Mouse (Mus musculus): Measurements from ENCODE around the gene Pik3ca. TPM values are rescaled to one million over a fixed set of nuclear protein-coding genes. Genes with fewer than 3 reads are reported as not detected.
A peak's percentile ranks its signal among the peaks of the same experiment; 100 is the strongest.

Pik3ca gene
- polyA plus RNA-seq (2012; fragmentation: generic; extraction: Trizol) = 8.6 TPM
- long read RNA-seq, experiment 1, partial matches to known transcripts = 1 of 7 reads
- long read RNA-seq, experiment 1, other reads (novel, unspliced or antisense) = 5 of 7 reads
- long read RNA-seq, experiment 2, partial matches to known transcripts = 9 of 13 reads
- long read RNA-seq, experiment 2, other reads (novel, unspliced or antisense) = 4 of 13 reads

GRCm38 (mm10) chr3:32397461-32398174 lies at the start of gene Pik3ca:
Gene Pik3ca (plus strand): TSS chr3:32397671.
- H3K36me3 ChIP-seq (ENCODE audit: control insufficient read depth, insufficient read depth) = no peaks in the 10 kb centered on the region
- peaks cover 53% of the 10 kb centered on the region for H3K79me2 ChIP-seq (ENCODE audit: control insufficient read depth, insufficient read depth)
- peak within 1 kb of the TSS; percentile 91 for H3ac ChIP-seq (ENCODE audit: control insufficient read depth, insufficient read length, low read depth)
- peaks cover 47% of the 10 kb centered on the region for H3K79me3 ChIP-seq (ENCODE audit: low read depth)
- TF ChIP-seq USF1 (IDR thresholded peaks at IDR 0.05; ENCODE audit: low read depth) (no peak), MYOG (IDR thresholded peaks at IDR 0.05; ENCODE audit: control insufficient read depth, extremely low read depth, insufficient read length) (no peak), MYOD1 (IDR thresholded peaks at IDR 0.05; ENCODE audit: control insufficient read depth, insufficient read length, low read depth) (no peak), CTCF (IDR thresholded peaks at IDR 0.05; ENCODE audit: control insufficient read depth, insufficient read depth, insufficient read length) (no peak), CEBPB (IDR thresholded peaks at IDR 0.05; ENCODE audit: low read depth) (no peak), MAX (IDR thresholded peaks at IDR 0.05) (no peak), FOSL1 (IDR thresholded peaks at IDR 0.05; ENCODE audit: insufficient read depth, low read length, poor library complexity, severe bottlenecking) (no peak)
- peak within 1 kb of the TSS; percentile 71 for H3K4me3 ChIP-seq (ENCODE audit: insufficient read depth, poor library complexity, severe bottlenecking)
- no peaks in the 10 kb centered on the region for H3K27me3 ChIP-seq (ENCODE audit: control insufficient read depth, insufficient read depth, insufficient read length)

GRCm38 (mm10) chr3:32347881-32348280 lies 49.6 kb upstream of the Pik3ca start:
- Histone ChIP-seq H3ac (ENCODE audit: control insufficient read depth, insufficient read length, low read depth) (no peak overlapping the region), H3K36me3 (ENCODE audit: control insufficient read depth, insufficient read depth) (peaks cover 38% of the 10 kb centered on the region), H3K27me3 (ENCODE audit: control insufficient read depth, insufficient read depth, insufficient read length) (no peaks in the 10 kb centered on the region), H3K79me3 (ENCODE audit: low read depth) (peaks cover 22% of the 10 kb centered on the region), H3K4me3 (ENCODE audit: insufficient read depth, poor library complexity, severe bottlenecking) (no peak overlapping the region), H3K79me2 (ENCODE audit: control insufficient read depth, insufficient read depth) (peaks cover 64% of the 10 kb centered on the region)
- TF ChIP-seq MAX (IDR thresholded peaks at IDR 0.05) (no peak), MYOG (IDR thresholded peaks at IDR 0.05; ENCODE audit: control insufficient read depth, extremely low read depth, insufficient read length) (no peak), MYOD1 (IDR thresholded peaks at IDR 0.05; ENCODE audit: control insufficient read depth, insufficient read length, low read depth) (no peak), CTCF (IDR thresholded peaks at IDR 0.05; ENCODE audit: control insufficient read depth, insufficient read depth, insufficient read length) (no peak), CEBPB (IDR thresholded peaks at IDR 0.05; ENCODE audit: low read depth) (no peak), USF1 (IDR thresholded peaks at IDR 0.05; ENCODE audit: low read depth) (no peak), FOSL1 (IDR thresholded peaks at IDR 0.05; ENCODE audit: insufficient read depth, low read length, poor library complexity, severe bottlenecking) (no peak)

- Histone ChIP-seq H3K27me3 (ENCODE audit: control insufficient read depth, insufficient read depth, insufficient read length) (no peaks in the 10 kb centered on the region), H3K79me2 (ENCODE audit: control insufficient read depth, insufficient read depth) (peaks cover 91% of the 10 kb centered on the region), H3K4me3 (ENCODE audit: insufficient read depth, poor library complexity, severe bottlenecking) (no peak overlapping the region), H3ac (ENCODE audit: control insufficient read depth, insufficient read length, low read depth) (no peak overlapping the region), H3K79me3 (ENCODE audit: low read depth) (peaks cover 72% of the 10 kb centered on the region), H3K36me3 (ENCODE audit: control insufficient read depth, insufficient read depth) (peaks cover 30% of the 10 kb centered on the region)
- TF ChIP-seq MYOG (IDR thresholded peaks at IDR 0.05; ENCODE audit: control insufficient read depth, extremely low read depth, insufficient read length) (no peak), FOSL1 (IDR thresholded peaks at IDR 0.05; ENCODE audit: insufficient read depth, low read length, poor library complexity, severe bottlenecking) (no peak), MYOD1 (IDR thresholded peaks at IDR 0.05; ENCODE audit: control insufficient read depth, insufficient read length, low read depth) (no peak), MAX (IDR thresholded peaks at IDR 0.05) (no peak), CEBPB (IDR thresholded peaks at IDR 0.05; ENCODE audit: low read depth) (no peak), CTCF (IDR thresholded peaks at IDR 0.05; ENCODE audit: control insufficient read depth, insufficient read depth, insufficient read length) (no peak), USF1 (IDR thresholded peaks at IDR 0.05; ENCODE audit: low read depth) (no peak)
Observed at GRCm38 (mm10) chr3:32361221-32361620, 36.2 kb upstream of the Pik3ca start.

GRCm38 (mm10) chr3:32364195-32364594 lies 33.3 kb upstream of the Pik3ca start:
- Histone ChIP-seq H3K79me2 (ENCODE audit: control insufficient read depth, insufficient read depth) (peaks cover 62% of the 10 kb centered on the region), H3ac (ENCODE audit: control insufficient read depth, insufficient read length, low read depth) (peak overlapping the region; percentile 57), H3K36me3 (ENCODE audit: control insufficient read depth, insufficient read depth) (peaks cover 21% of the 10 kb centered on the region), H3K4me3 (ENCODE audit: insufficient read depth, poor library complexity, severe bottlenecking) (peak overlapping the region; percentile 58), H3K27me3 (ENCODE audit: control insufficient read depth, insufficient read depth, insufficient read length) (no peaks in the 10 kb centered on the region), H3K79me3 (ENCODE audit: low read depth) (peaks cover 51% of the 10 kb centered on the region)
- TF ChIP-seq MAX (IDR thresholded peaks at IDR 0.05) = peak; percentile 94
- TF ChIP-seq USF1 (IDR thresholded peaks at IDR 0.05; ENCODE audit: low read depth) = no peak

- peaks cover 47% of the 10 kb centered on the region for H3K79me3 ChIP-seq (ENCODE audit: low read depth)
- peaks cover 54% of the 10 kb centered on the region for H3K79me2 ChIP-seq (ENCODE audit: control insufficient read depth, insufficient read depth)
- H3K4me3 ChIP-seq (ENCODE audit: insufficient read depth, poor library complexity, severe bottlenecking) = peak overlapping the region; percentile 58
- peak overlapping the region; percentile 97 for H3ac ChIP-seq (ENCODE audit: control insufficient read depth, insufficient read length, low read depth)
- no peak for TF ChIP-seq CTCF (IDR thresholded peaks at IDR 0.05; ENCODE audit: control insufficient read depth, insufficient read depth, insufficient read length)
- TF ChIP-seq MYOD1 (IDR thresholded peaks at IDR 0.05; ENCODE audit: control insufficient read depth, insufficient read length, low read depth) = no peak
- TF ChIP-seq MYOG (IDR thresholded peaks at IDR 0.05; ENCODE audit: control insufficient read depth, extremely low read depth, insufficient read length) = no peak
- TF ChIP-seq MAX (IDR thresholded peaks at IDR 0.05) = no peak
- no peak for TF ChIP-seq FOSL1 (IDR thresholded peaks at IDR 0.05; ENCODE audit: insufficient read depth, low read length, poor library complexity, severe bottlenecking)
- TF ChIP-seq USF1 (IDR thresholded peaks at IDR 0.05; ENCODE audit: low read depth) = no peak
- no peak for TF ChIP-seq CEBPB (IDR thresholded peaks at IDR 0.05; ENCODE audit: low read depth)
- H3K27me3 ChIP-seq (ENCODE audit: control insufficient read depth, insufficient read depth, insufficient read length) = no peaks in the 10 kb centered on the region
- peaks cover 20% of the 10 kb centered on the region for H3K36me3 ChIP-seq (ENCODE audit: control insufficient read depth, insufficient read depth)
Observed at GRCm38 (mm10) chr3:32364841-32365545, 32.5 kb upstream of the Pik3ca start.
